Mouse (Mus musculus): Measurements from ENCODE around the gene Thumpd3.

- TF ChIP-seq CTCF (IDR thresholded peaks at IDR 0.05; ENCODE audit: borderline replicate concordance, insufficient read depth, low read length) (no peak), POLR2A (IDR thresholded peaks at IDR 0.05; ENCODE audit: low read depth, low read length) (no peak)
Observed at GRCm38 (mm10) chr6:113069154-113069553, 23.1 kb downstream of the Thumpd3 start.

Data from embryonic fibroblast, embryonic 13.5 days (primary cell).